Mouse (Mus musculus): ENCODE measurements around the gene Cacna1c. TPM values are rescaled to one million over a fixed set of nuclear protein-coding genes. Genes with fewer than 3 reads are reported as not detected.

The Cacna1c gene
- polyA plus RNA-seq, 1 experiment from 2014 or later: 6.2 TPM

DNA sequence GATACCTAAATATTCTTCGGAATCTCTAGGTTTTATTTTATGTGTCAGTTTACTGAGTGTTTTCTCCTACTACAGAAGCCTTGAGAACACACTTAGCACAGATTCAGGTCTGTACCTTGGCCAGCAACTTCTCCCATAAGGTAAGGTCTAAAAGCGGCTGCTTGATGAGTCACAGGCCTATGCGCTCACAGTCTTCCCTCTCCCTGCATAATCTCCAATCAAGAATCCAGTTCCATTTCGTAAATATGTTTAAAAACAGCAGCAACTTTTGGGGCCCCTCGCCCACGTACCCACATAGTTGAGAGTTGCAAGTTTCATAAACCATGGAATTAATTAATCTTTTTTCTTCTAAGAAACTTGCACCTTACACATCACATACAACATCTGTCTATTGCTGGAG is 423.6 kb downstream of the Cacna1c start:
- no peak overlapping the region for H3K4me3 ChIP-seq (replicated peaks)
- H3K27me3 ChIP-seq: no peaks in the 10 kb centered on the region
- H3K4me1 ChIP-seq: no peaks in the 10 kb centered on the region
- H3K27ac ChIP-seq: no peak overlapping the region
- H3K36me3 ChIP-seq (replicated peaks): no peaks in the 10 kb centered on the region
- WGBS: 92% methylated on average over 6 of the region's 6 CpGs
- 0 out of 2 replicates have a peak, but pooled peaks cover 3% of the 10 kb centered on the region for H3K9me3 ChIP-seq
- ATAC-seq (ENCODE audit: low FRiP score): no peak
- no peak overlapping the region for H3K4me2 ChIP-seq
- H3K9ac ChIP-seq: no peak overlapping the region

DNA sequence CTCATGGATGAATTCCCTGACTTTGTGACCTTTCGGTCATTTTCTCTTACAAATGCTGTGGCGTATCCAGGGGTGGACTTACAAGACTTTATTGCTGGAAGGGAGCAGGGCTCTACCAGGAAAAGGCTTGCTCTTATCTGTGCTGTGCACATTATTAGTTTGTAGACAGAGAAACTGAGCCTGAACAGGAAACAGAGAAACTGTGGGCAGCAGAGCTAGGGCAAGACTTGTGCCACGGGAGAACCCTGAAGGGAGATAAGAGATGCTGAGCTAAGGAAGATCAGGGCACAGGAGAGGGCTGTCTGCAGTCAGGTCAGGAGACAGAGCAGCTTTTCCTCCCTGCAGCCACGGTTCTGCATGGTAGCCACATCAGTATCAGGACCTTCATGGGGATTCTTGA is 425.1 kb downstream of the Cacna1c start:
- Histone ChIP-seq H3K4me2 (no peak overlapping the region), H3K27me3 (no peaks in the 10 kb centered on the region), H3K9ac (no peak overlapping the region), H3K4me3 (replicated peaks) (no peak overlapping the region), H3K4me1 (no peaks in the 10 kb centered on the region), H3K9me3 (0 out of 2 replicates have a peak, but pooled peaks cover 3% of the 10 kb centered on the region), H3K36me3 (replicated peaks) (no peaks in the 10 kb centered on the region), H3K27ac (no peak overlapping the region)
- WGBS: 85% methylated on average over 4 of the region's 4 CpGs
- no peak for ATAC-seq (ENCODE audit: low FRiP score)

DNA sequence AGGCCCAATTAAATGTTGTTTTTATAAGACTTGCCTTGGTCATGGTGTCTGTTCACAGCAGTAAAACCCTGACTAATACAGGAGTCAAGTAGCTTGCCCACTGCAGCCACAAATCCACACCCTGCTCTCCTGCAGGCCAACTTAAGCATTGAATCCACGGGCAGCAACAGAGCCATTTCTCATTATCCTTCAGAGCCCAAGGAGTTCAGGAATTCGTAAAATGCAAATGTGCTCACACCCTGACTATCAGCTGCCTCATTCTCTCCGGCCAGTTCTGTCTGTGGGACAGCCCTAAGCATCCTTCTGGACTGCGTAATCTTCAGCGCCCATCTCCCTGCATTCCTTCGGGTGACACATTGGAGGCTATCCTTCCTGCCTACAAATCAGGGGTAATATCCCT is 425.8 kb downstream of the Cacna1c start:
- Histone ChIP-seq H3K4me2 (no peak overlapping the region), H3K27ac (no peak overlapping the region), H3K4me3 (replicated peaks) (no peak overlapping the region), H3K27me3 (no peaks in the 10 kb centered on the region), H3K36me3 (replicated peaks) (no peaks in the 10 kb centered on the region), H3K9ac (no peak overlapping the region), H3K4me1 (no peaks in the 10 kb centered on the region), H3K9me3 (0 out of 2 replicates have a peak, but pooled peaks cover 3% of the 10 kb centered on the region)
- no peak for ATAC-seq (ENCODE audit: low FRiP score)
- WGBS: 89% methylated on average over 6 of the region's 6 CpGs

DNA sequence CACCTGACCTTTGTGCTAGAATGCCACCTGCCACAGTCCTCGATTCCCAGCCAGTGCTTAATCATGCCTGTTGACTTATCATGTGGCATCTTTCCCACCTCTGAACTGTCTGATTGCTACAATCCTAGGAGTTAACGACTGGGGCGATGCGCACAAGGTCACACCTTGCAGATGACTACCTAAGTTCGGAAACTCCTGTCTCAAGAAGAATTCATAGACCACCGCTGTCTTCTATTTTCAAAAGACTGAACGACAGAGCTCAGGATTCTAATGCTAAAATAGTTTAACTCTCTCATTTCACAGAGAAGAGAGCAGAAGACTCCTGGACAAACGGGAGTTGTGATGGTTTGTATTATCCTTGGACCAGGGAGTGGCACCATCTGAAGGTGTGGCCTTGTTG is 426.4 kb downstream of the Cacna1c start:
- no peak overlapping the region for H3K9ac ChIP-seq
- H3K36me3 ChIP-seq (replicated peaks): no peaks in the 10 kb centered on the region
- no peaks in the 10 kb centered on the region for H3K9me3 ChIP-seq
- 92% methylated on average over 8 of the region's 8 CpGs for WGBS
- H3K27me3 ChIP-seq: no peaks in the 10 kb centered on the region
- H3K4me2 ChIP-seq: no peak overlapping the region
- H3K27ac ChIP-seq: no peak overlapping the region
- H3K4me1 ChIP-seq: no peaks in the 10 kb centered on the region
- H3K4me3 ChIP-seq (replicated peaks): no peak overlapping the region
- ATAC-seq (ENCODE audit: low FRiP score): no peak

DNA sequence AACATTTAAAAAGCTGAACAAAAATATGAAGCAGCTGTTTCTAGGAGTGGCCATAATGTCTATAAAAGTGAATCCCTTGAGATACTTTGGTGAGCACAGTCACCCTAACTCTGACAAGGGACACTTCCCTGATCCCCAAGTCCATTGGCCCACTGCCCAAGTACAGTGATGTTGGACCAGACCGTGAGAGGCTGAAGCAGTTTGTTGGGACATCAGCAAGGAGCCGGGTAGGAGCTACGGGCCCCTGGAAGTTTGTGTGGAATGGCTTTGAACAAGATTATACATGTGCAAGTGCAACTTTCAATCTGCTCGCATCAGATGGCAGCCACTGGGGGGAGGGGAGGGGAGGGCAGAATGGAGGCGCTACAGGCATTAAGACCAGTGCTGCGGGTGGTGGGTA is 428.5 kb downstream of the Cacna1c start:
- no peak for ATAC-seq (ENCODE audit: low FRiP score)
- H3K9me3 ChIP-seq: no peaks in the 10 kb centered on the region
- H3K27me3 ChIP-seq: no peaks in the 10 kb centered on the region
- H3K36me3 ChIP-seq (replicated peaks): no peaks in the 10 kb centered on the region
- H3K4me3 ChIP-seq (replicated peaks): no peak overlapping the region
- no peak overlapping the region for H3K9ac ChIP-seq
- no peaks in the 10 kb centered on the region for H3K4me1 ChIP-seq
- 72% methylated on average over 6 of the region's 6 CpGs for WGBS
- H3K27ac ChIP-seq: no peak overlapping the region
- no peak overlapping the region for H3K4me2 ChIP-seq

DNA sequence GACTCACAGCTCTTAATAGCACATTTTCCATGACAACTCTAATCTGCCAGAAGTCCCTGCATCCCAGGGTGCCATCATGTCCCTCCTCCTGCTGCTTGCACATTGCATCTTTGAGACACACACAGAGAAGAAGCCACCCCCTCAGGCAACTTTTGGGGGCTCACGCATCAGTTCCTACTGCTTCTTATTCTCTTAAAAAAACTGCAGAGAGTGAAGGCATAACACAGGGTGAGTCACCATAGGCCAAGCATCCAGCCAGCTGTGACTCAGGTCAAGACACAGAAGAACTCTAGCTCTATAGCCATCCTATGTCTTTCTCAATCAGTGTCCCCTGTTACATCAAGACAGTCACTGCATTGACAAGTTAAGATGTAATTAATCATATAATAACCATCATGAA is 431.0 kb downstream of the Cacna1c start:
- Histone ChIP-seq H3K27ac (no peak overlapping the region), H3K4me3 (replicated peaks) (no peak overlapping the region), H3K36me3 (replicated peaks) (no peaks in the 10 kb centered on the region), H3K9ac (no peak overlapping the region), H3K9me3 (no peaks in the 10 kb centered on the region), H3K27me3 (no peaks in the 10 kb centered on the region), H3K4me2 (no peak overlapping the region), H3K4me1 (no peaks in the 10 kb centered on the region)
- ATAC-seq (ENCODE audit: low FRiP score): no peak
- 82% methylated on average over 1 of the region's 1 CpGs for WGBS

DNA sequence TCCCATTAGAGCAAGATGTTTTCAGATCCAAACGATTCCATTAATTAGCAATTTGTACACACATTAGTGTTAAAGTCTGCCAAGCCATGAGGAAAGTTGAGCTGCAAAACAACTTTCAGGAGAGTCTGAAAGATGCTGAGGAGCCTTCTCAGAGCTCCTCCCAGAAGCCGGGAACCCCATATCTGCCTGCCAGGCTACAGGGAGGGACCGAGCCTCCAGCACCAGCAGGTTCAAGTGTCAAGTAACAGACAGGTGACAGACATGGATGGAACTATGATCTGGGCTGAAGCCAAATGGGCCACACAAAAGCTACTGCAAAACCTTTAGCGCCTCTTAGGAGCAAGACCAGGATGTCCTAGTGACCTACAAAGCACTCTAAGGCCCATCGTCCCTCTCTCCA is 437.2 kb downstream of the Cacna1c start:
- Histone ChIP-seq H3K27me3 (no peaks in the 10 kb centered on the region), H3K4me3 (replicated peaks) (no peak overlapping the region), H3K9me3 (no peaks in the 10 kb centered on the region), H3K4me1 (peaks cover 6% of the 10 kb centered on the region; the same call in 1 of the 2 replicates), H3K9ac (no peak overlapping the region), H3K4me2 (no peak overlapping the region), H3K27ac (no peak overlapping the region), H3K36me3 (replicated peaks) (no peaks in the 10 kb centered on the region)
- ATAC-seq (ENCODE audit: low FRiP score): no peak
- 79% methylated on average over 5 of the region's 5 CpGs for WGBS

DNA sequence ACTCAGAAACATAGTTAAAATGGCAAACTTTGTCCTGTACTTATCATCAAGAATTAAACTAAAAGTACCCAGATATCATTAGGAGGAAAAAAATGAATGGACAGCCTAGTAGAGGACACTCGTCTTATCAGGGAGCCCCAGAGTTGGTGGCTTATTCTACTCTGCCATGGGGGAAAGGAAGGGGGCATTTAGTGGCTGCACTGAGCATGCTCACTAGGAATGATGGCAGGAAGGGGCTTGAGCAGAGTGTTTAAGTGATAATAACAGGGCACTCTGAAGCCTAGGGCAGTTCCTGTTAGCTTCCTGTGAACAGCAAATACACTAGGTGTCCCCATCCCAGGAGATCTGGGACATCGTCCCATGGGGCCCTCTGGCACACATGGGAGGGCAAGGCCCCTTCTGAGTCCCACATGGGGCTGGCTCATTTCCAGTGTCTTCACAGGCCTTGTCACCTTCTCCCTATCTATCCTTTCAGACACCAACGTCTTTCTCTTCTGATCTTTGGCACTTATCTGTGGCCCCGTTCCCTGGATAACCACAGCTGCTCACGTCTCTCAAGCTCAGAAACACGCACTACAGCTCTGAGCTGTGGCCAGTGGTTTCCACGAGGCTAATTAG is 437.8 kb downstream of the Cacna1c start:
- Histone ChIP-seq H3K9ac (no peak overlapping the region), H3K4me3 (replicated peaks) (no peak overlapping the region), H3K36me3 (replicated peaks) (no peaks in the 10 kb centered on the region), H3K27ac (no peak overlapping the region), H3K4me2 (no peak overlapping the region), H3K27me3 (no peaks in the 10 kb centered on the region), H3K9me3 (no peaks in the 10 kb centered on the region), H3K4me1 (peaks cover 6% of the 10 kb centered on the region; the same call in 1 of the 2 replicates)
- ATAC-seq (ENCODE audit: low FRiP score): no peak
- 66% methylated on average over 7 of the region's 7 CpGs for WGBS

DNA sequence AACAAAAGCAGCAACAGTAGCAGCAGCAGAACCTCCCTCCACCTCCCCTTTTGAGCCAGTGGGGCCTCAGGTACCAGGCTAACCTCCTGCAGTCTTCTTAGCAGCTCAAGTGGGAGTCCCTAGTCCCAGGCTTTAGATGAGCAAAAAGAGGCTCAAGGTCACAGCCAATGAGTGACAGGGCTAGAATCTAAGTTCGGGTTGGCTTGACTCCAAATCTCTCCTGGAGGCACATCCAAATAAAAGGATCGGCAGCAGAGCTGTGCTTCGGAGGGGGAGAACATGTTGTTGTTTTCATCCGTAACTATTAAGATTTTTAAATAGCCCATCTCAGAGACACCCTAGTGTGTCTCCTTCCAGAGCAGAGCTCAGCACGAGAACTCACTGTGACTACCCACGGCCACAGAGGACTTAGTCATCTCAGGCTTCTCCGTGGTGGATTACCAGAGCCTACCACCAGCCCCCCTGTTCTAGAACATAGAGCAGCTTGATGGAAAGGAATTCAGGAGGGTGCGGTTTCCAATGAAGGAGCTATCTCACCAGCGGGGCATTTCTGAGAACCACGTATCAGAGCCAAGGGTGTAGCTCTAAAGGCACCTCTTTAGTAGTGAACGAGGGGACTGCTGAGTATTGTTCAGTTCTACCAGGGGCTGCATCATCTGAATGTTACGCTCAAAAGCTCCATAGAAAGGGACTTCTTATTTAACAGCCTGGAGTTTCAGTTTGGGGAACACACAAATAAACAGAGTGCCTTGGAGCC is 438.5 kb downstream of the Cacna1c start:
- Histone ChIP-seq H3K36me3 (replicated peaks) (no peaks in the 10 kb centered on the region), H3K9me3 (no peaks in the 10 kb centered on the region), H3K4me2 (no peak overlapping the region), H3K4me3 (replicated peaks) (no peak overlapping the region), H3K27me3 (no peaks in the 10 kb centered on the region), H3K4me1 (peaks cover 6% of the 10 kb centered on the region; the same call in 1 of the 2 replicates), H3K9ac (no peak overlapping the region), H3K27ac (no peak overlapping the region)
- WGBS: 82% methylated on average over 12 of the region's 12 CpGs
- ATAC-seq (ENCODE audit: low FRiP score): no peak

DNA sequence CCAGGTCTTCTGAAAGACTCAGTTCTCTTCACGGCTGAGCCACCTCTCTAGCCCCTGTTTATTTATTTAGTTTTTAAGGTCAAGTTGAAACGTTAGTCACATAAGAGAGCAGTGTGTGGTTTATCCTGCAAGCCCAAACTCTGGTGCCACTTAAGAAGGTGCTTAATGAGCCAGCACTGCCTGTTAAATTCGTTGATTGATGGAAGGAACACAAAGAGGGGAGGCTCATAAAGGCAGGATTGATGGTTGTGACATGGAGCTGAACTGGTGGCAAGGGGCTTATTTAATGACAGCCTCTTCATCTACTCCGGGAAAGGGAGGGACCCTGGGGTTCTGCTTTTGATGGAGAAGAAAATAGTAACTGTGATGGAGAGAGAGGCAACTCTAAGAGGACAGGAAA is 439.7 kb downstream of the Cacna1c start:
- ATAC-seq (ENCODE audit: low FRiP score): no peak
- no peaks in the 10 kb centered on the region for H3K27me3 ChIP-seq
- H3K27ac ChIP-seq: no peak overlapping the region
- 18% methylated on average over 4 of the region's 4 CpGs for WGBS
- H3K36me3 ChIP-seq (replicated peaks): no peaks in the 10 kb centered on the region
- H3K9ac ChIP-seq: no peak overlapping the region
- no peak overlapping the region for H3K4me2 ChIP-seq
- H3K4me1 ChIP-seq: peaks cover 6% of the 10 kb centered on the region; the same call in 1 of the 2 replicates
- no peak overlapping the region for H3K4me3 ChIP-seq (replicated peaks)
- H3K9me3 ChIP-seq: no peaks in the 10 kb centered on the region

DNA sequence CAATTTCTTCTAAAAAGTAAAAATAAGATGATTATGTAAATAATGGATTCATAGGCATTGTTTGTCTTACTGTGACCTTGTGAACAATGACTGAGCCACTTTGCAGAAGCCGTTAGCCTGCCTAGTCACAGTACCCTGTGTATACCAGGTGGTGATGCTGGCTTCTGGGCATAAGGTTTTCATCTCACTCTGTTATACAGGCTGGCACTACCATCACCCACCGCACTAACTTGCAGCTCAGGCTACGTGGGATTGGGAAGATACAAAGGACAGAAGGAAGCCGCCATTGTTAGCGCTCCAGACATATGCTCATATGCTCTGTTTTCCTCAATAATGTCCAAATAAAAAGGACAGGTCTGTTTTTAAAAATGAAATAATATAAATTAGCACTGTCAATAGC is 440.4 kb downstream of the Cacna1c start:
- 86% methylated on average over 5 of the region's 5 CpGs for WGBS
- Histone ChIP-seq H3K36me3 (replicated peaks) (no peaks in the 10 kb centered on the region), H3K4me1 (peaks cover 6% of the 10 kb centered on the region; the same call in 1 of the 2 replicates), H3K4me3 (replicated peaks) (no peak overlapping the region), H3K9ac (no peak overlapping the region), H3K27ac (no peak overlapping the region), H3K4me2 (no peak overlapping the region), H3K27me3 (no peaks in the 10 kb centered on the region), H3K9me3 (no peaks in the 10 kb centered on the region)
- no peak for ATAC-seq (ENCODE audit: low FRiP score)

DNA sequence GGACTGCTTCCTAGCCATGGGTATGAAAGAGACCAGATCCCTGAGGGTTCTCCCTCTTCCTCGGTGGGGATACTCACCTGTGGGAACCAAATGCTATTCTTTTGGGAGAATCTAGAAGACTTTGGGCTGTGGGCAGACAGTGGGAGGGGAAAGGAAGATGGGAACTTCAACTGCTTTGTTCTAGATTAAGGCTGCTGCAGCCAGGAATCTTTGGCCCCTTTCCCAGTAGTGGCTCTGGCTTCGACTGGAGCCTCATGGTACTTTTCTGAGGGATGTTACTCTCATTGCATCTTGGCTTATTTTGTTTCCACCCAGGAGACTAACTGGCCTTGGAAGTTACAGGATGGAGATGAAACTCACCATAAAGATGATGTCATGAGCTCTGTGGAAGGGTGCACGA is 441.8 kb downstream of the Cacna1c start:
- no peaks in the 10 kb centered on the region for H3K9me3 ChIP-seq
- peaks cover 6% of the 10 kb centered on the region; the same call in 1 of the 2 replicates for H3K4me1 ChIP-seq
- H3K4me2 ChIP-seq: no peak overlapping the region
- no peak overlapping the region for H3K4me3 ChIP-seq (replicated peaks)
- 87% methylated on average over 3 of the region's 3 CpGs for WGBS
- H3K27ac ChIP-seq: no peak overlapping the region
- H3K36me3 ChIP-seq (replicated peaks): no peaks in the 10 kb centered on the region
- H3K27me3 ChIP-seq: no peaks in the 10 kb centered on the region
- ATAC-seq (ENCODE audit: low FRiP score): no peak
- no peak overlapping the region for H3K9ac ChIP-seq

DNA sequence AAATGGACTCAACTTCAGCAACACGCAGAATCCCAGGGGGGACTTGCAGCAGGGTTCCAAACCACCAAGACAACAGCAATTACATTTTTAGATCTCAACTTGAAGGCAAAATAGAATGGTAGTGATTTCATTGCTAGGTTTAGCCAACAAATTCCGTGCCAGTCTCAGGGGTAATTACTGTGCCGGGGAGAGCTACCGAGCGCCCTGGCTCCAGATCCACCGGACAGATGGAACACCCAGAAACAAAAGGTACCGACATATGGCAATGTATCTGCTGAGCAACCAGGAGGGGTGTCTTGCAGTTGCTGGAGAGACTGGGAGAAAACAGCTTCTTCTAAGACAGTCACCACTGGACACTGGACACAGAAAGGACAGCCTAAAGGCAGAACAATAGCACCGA is 442.4 kb downstream of the Cacna1c start:
- Histone ChIP-seq H3K4me3 (replicated peaks) (no peak overlapping the region), H3K4me2 (no peak overlapping the region), H3K27ac (no peak overlapping the region), H3K27me3 (no peaks in the 10 kb centered on the region), H3K4me1 (peaks cover 6% of the 10 kb centered on the region; the same call in 1 of the 2 replicates), H3K9ac (no peak overlapping the region), H3K36me3 (replicated peaks) (no peaks in the 10 kb centered on the region), H3K9me3 (no peaks in the 10 kb centered on the region)
- WGBS: 89% methylated on average over 8 of the region's 8 CpGs
- ATAC-seq (ENCODE audit: low FRiP score): no peak

Measured in forebrain, embryonic 12.5 days (tissue).